Mouse (Mus musculus): ENCODE data around the gene Slc2a4.

Gene Slc2a4

GRCm38 (mm10) chr11:69899870-69900269 lies 48.1 kb downstream of the Slc2a4 start:
- DNase-seq = peak; percentile 29 to 40

DNA sequence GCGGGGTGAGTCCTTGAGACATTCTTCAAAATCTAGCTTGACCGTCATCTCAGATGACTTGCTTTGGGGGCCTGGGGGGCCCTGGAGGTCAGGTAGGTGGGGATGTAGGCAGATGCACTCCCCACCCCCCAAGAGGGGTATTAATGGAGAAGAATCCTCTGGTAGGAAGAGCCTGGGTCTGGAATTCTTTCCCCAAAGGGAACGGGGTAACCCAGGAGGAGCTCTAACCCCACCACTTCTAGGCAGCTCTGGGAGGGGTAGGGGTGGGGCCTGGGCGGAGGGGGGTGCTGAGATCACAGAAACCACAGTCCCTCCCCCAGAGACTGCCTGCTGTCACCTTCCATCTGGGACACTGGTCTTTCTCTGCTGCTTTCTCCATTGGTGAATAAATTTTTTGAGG lies 52.7 kb downstream of the Slc2a4 start, which contains the start of gene Acap1:
TSS of gene Acap1 (minus strand) at position 249 of the 400 bp plus-strand sequence.
- no peak for DNase-seq

DNA sequence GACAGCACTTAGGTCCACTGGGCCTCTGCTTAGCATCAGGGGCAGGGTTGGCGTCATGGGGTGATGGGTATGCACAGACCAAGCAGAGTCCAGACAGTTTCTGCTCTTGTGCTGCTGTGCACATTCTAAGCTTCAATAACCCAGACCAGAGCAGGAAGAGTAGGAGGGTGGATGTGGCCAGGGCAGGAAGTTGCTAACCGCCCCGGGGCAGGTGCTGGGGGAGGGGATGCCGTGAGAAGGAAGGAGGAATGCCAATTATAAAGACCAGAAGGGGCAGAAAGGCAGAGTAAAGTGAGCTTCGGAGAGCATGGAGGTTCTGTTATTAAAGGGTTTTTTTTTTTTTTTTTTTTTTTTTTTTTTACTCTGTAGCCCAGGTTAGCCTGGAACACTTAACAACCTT lies 53.3 kb downstream of the Slc2a4 start:
- no peak for DNase-seq
